Mouse (Mus musculus) urinary bladder, postnatal 25 days (tissue): ENCODE measurements around the gene Gm10153.
"Not testable (repeated sequence)": the region's sequence is repeated elsewhere in the genome, so short reads cannot be mapped to it uniquely, and the experiment has no call there.

Experiments used
- DNase-seq: peaks from one replicate; pipeline ENCODE4 v3.0.0; 2022; ENCODE audit warnings: low spot score

The Gm10153 gene

DNA sequence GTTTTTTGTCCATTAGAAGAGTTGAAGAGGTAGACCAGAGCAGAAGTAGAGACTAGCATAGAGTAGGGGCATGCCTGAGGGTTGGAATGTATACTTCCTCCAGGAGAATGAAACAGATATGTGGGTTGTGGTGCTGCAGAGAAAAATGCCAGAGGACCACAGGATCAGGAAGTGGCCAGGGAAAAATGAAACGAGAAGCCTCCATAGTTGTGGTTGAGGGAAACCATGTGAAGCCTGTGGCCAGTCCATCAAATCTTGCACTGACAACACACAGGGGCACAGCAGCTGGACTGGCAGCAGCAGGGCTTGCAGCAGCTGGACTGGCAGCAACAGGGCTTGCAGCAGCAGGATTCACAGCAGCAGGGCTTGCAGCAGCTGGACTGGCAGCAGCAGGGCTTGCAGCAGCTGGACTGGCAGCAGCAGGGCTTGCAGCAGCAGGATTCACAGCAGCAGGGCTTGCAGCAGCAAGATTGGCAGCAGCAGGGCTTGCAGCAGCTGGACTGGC is 46.6 kb downstream of the Gm10153 start:
- not testable (repeated sequence) for DNase-seq

DNA sequence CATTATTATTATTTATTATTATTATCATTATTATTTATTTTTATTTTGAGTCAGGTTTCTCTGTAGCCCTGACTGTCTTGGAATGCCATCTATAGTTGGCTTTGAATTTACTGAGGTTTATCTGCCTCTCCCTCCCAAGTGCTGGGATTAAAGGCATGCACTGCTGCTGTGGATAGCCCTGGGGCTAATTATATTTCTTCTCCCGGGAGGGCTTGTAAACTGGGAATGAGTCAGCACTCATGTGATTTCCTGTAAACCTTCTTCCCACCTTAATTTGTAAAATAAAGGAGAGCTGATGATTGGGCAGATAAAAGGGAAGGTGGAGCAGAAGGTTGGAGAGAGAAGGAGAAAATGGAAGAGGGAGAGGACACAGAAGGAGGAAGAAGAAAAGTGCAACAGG is 49.5 kb downstream of the Gm10153 start:
- no peak for DNase-seq
